ENCODE assay signal across 8 mouse cellular contexts in the genomic region with DNA sequence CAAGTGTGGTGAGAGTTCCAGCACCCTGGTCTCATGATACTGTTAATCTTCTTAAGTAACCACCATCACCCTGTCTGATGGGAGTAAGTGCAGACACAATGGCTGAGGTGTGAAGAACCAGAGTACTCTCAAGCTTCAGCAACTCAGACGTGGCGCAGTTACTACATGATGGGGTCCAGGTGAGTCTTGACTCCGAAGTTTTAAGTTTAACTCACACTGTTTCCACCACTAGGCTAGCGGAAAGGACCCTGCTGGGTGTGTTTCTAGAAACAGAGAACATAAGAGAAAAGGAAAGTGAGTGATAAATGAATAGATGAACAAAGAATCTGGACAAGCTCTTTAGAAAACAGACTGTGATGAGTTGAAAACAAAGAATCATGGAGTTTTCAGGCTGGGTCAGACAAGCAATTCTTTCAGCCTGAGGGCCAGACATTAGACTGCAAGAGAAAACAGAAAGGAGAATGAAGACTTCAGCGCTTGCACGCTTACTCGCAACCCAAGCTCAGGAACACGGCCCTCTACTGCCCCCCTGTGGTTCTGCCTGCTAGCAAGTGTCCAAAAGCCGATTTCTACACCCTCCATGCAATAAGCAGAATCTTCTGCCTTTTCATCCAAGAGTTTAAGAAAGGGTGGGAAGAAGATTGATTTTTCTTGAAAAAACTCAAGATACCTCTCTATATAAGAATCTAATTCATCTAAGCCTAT.
A peak's percentile ranks its signal among the peaks of the same experiment; 100 is the strongest.
DNase-seq lines count a peak whose midpoint lies in the region; ATAC-seq and TF ChIP-seq lines count a peak whose summit lies in the region.

No protein-coding gene starts in this region.

- H3K4me1 ChIP-seq in liver, embryonic 12.5 days = no peaks in the 10 kb centered on the region
- H3K4me1 ChIP-seq in forebrain, postnatal 0 days (ENCODE audit: insufficient read depth) = no peaks in the 10 kb centered on the region
- H3K4me1 ChIP-seq in hindbrain, embryonic 15.5 days (replicated peaks) = no peaks in the 10 kb centered on the region
- no peaks in the 10 kb centered on the region for H3K4me1 ChIP-seq in neural tube, embryonic 13.5 days (replicated peaks)

- H3K4me3 ChIP-seq in liver, embryonic 12.5 days = no peak overlapping the region
- H3K4me3 ChIP-seq in forebrain, postnatal 0 days (ENCODE audit: low read depth, low read length) = no peak overlapping the region
- no peak overlapping the region for H3K4me3 ChIP-seq in hindbrain, embryonic 15.5 days
- H3K4me3 ChIP-seq in neural tube, embryonic 13.5 days = no peak overlapping the region

- H3K27ac ChIP-seq in liver, embryonic 12.5 days = no peak overlapping the region
- no peak overlapping the region for H3K27ac ChIP-seq in forebrain, postnatal 0 days (ENCODE audit: low read depth, low read length)
- no peak overlapping the region for H3K27ac ChIP-seq in hindbrain, embryonic 15.5 days (replicated peaks)
- H3K27ac ChIP-seq in neural tube, embryonic 13.5 days (replicated peaks) = no peak overlapping the region

- H3K4me2 ChIP-seq in liver, embryonic 12.5 days = no peak overlapping the region
- H3K4me2 ChIP-seq in forebrain, postnatal 0 days (ENCODE audit: low read depth) = no peak overlapping the region
- no peak overlapping the region for H3K4me2 ChIP-seq in hindbrain, embryonic 15.5 days
- no peak overlapping the region for H3K4me2 ChIP-seq in neural tube, embryonic 13.5 days

- ATAC-seq in liver, embryonic 12.5 days = no peak
- peak; percentile 85 for ATAC-seq in forebrain, postnatal 0 days
- ATAC-seq in hindbrain, embryonic 15.5 days (ENCODE audit: low FRiP score, low read depth) = peak; percentile 77
- ATAC-seq in neural tube, embryonic 13.5 days (ENCODE audit: low read depth) = 0 out of 2 replicates have a peak, but pooled peaks have one; percentile 67

- H3K27me3 ChIP-seq in liver, embryonic 12.5 days (replicated peaks) = no peaks in the 10 kb centered on the region
- H3K27me3 ChIP-seq in forebrain, postnatal 0 days (ENCODE audit: insufficient read depth, low read length) = no peaks in the 10 kb centered on the region
- H3K27me3 ChIP-seq in hindbrain, embryonic 15.5 days = no peaks in the 10 kb centered on the region
- no peaks in the 10 kb centered on the region for H3K27me3 ChIP-seq in neural tube, embryonic 13.5 days

- H3K9ac ChIP-seq in liver, embryonic 12.5 days = no peak overlapping the region
- H3K9ac ChIP-seq in forebrain, postnatal 0 days = no peak overlapping the region
- no peak overlapping the region for H3K9ac ChIP-seq in hindbrain, embryonic 15.5 days
- no peak overlapping the region for H3K9ac ChIP-seq in neural tube, embryonic 13.5 days

- no peaks in the 10 kb centered on the region for H3K36me3 ChIP-seq in liver, embryonic 12.5 days
- H3K36me3 ChIP-seq in forebrain, postnatal 0 days (ENCODE audit: insufficient read depth) = no peaks in the 10 kb centered on the region
- no peaks in the 10 kb centered on the region for H3K36me3 ChIP-seq in hindbrain, embryonic 15.5 days
- H3K36me3 ChIP-seq in neural tube, embryonic 13.5 days = no peaks in the 10 kb centered on the region

- 42% methylated on average over 9 of the region's 9 CpGs for WGBS in liver, embryonic 12.5 days (ENCODE audit: insufficient replicate concordance)
- WGBS in forebrain, postnatal 0 days = 34% methylated on average over 9 of the region's 9 CpGs
- 33% methylated on average over 9 of the region's 9 CpGs for WGBS in hindbrain, embryonic 15.5 days
- 33% methylated on average over 9 of the region's 9 CpGs for WGBS in neural tube, embryonic 13.5 days

- DNase-seq in liver = peak; percentile 54
- peak; percentile 16 for DNase-seq in cerebellum, adult 11-12 months
- peak; percentile 93 for DNase-seq in forebrain, postnatal 0 days
- DNase-seq in left cerebral cortex, postnatal 25 days (ENCODE audit: low spot score in 2 of 2) = peak; percentile 87 to 94
- peak; percentile 51 for DNase-seq in urinary bladder, postnatal 25 days (ENCODE audit: low spot score)

- no peaks in the 10 kb centered on the region for H3K9me3 ChIP-seq in liver, embryonic 12.5 days (replicated peaks)
- H3K9me3 ChIP-seq in forebrain, postnatal 0 days (ENCODE audit: low read length) = no peaks in the 10 kb centered on the region
- H3K9me3 ChIP-seq in hindbrain, embryonic 15.5 days = no peaks in the 10 kb centered on the region
- H3K9me3 ChIP-seq in neural tube, embryonic 13.5 days = no peaks in the 10 kb centered on the region

- intact Hi-C loops in left cerebral cortex, postnatal 25 days (cut with DNase I) = loop anchor here (5.0 kb wide), 2 partner anchors 137 to 303 kb away; no protein-coding TSS in a partner anchor

- peak; percentile 92 for TF ChIP-seq CTCF in forebrain, postnatal 0 days (IDR thresholded peaks at IDR 0.05; ENCODE audit: low read depth)

Comparison
In these comparisons a context has a peak if more than half of its experiments do, and no peak if none do; other contexts are left out.
1. DNase-seq: peak in every context shown above with its lines; median percentile 93 in forebrain, postnatal 0 days; 90 in left cerebral cortex, postnatal 25 days; 54 in liver; 51 in urinary bladder, postnatal 25 days; 16 in cerebellum, adult 11-12 months.